Mouse (Mus musculus): ENCODE results near the gene Galnt6. TPM values are rescaled to one million over a fixed set of nuclear protein-coding genes. Genes with fewer than 3 reads are reported as not detected.
A peak's percentile ranks its signal among the peaks of the same experiment; 100 is the strongest.

Galnt6 gene
- polyA plus RNA-seq, 1 experiment from 2014 or later: 0.11 TPM

DNA sequence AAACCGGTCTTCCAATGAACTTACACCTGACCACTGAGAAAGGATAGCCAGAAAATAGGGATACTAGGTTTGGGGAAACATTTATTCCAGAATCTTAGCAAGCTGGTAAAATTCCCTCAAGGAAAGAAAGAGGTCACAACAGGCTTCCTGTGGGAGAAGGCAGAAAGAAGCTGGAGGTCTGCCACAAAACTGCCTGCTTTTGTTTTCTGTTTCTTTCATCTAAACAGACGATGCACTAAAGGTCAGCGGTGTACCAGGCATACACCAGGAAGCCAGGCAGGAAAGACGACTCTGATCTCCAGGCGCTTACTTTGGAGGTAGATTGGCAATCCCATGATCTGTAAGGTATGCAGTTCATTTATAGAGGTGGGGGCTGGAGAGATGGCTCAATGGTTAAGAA is 58.3 kb downstream of the Galnt6 start:
- no peaks in the 10 kb centered on the region for H3K27me3 ChIP-seq (ENCODE audit: control insufficient read depth, insufficient read depth, low read length)
- no peak for ATAC-seq (replicated peaks; ENCODE audit: insufficient number of reproducible peaks, low FRiP score, low TSS enrichment)
- H3K9me3 ChIP-seq (replicated peaks; ENCODE audit: control insufficient read depth, low read length): no peaks in the 10 kb centered on the region
- H3K4me3 ChIP-seq (ENCODE audit: low read depth, low read length): no peak overlapping the region
- no peak overlapping the region for H3K9ac ChIP-seq (ENCODE audit: low read depth, low read length)
- no peak overlapping the region for H3K4me2 ChIP-seq
- H3K36me3 ChIP-seq (ENCODE audit: control insufficient read depth, insufficient read depth, low read length): no peaks in the 10 kb centered on the region
- H3K27ac ChIP-seq (ENCODE audit: low read depth, low read length): no peak overlapping the region
- peaks cover 29% of the 10 kb centered on the region for H3K4me1 ChIP-seq (ENCODE audit: control insufficient read depth, insufficient read depth, low read length)
- WGBS (ENCODE audit: insufficient replicate concordance): 76% methylated on average over 5 of the region's 5 CpGs

- Histone ChIP-seq H3K9me3 (replicated peaks; ENCODE audit: control insufficient read depth, low read length) (no peaks in the 10 kb centered on the region), H3K36me3 (ENCODE audit: control insufficient read depth, insufficient read depth, low read length) (no peaks in the 10 kb centered on the region), H3K4me2 (no peak overlapping the region), H3K27ac (ENCODE audit: low read depth, low read length) (no peak overlapping the region), H3K4me3 (ENCODE audit: low read depth, low read length) (no peak overlapping the region), H3K4me1 (ENCODE audit: control insufficient read depth, insufficient read depth, low read length) (peaks cover 27% of the 10 kb centered on the region), H3K27me3 (ENCODE audit: control insufficient read depth, insufficient read depth, low read length) (no peaks in the 10 kb centered on the region), H3K9ac (ENCODE audit: low read depth, low read length) (no peak overlapping the region)
- WGBS (ENCODE audit: insufficient replicate concordance): 71% methylated on average over 8 of the region's 8 CpGs
- no peak for ATAC-seq (replicated peaks; ENCODE audit: insufficient number of reproducible peaks, low FRiP score, low TSS enrichment)
Measured at GRCm38 (mm10) chr15:100670004-100670403, 59.2 kb downstream of the Galnt6 start.

DNA sequence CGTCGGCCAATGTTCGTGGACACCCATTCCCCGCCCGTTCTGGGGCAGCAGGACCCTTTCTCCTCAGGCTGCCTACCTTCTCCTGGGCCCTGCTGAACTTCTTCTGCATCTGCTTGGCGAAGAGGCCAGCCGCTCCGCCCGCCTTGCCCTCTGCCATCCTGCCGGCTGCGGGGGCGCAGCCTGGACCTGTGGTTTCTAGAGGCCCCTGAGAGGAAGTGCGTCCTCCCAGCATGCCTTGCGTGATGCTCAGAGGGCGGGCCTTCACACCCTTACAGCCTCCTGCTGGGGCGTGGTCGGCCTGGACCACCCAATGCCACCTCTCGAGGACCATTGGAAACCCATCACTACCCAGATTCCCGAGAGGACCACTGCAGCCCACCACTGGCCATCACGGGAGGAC is 59.8 kb downstream of the Galnt6 start, which contains the start of gene Bin2:
Bin2 (minus strand) TSS at position 217 of the 400 bp plus-strand sequence.
- Histone ChIP-seq H3K4me3 (ENCODE audit: low read depth, low read length) (no peak within 1 kb of the TSS), H3K27me3 (ENCODE audit: control insufficient read depth, insufficient read depth, low read length) (no peaks in the 10 kb centered on the region), H3K4me1 (ENCODE audit: control insufficient read depth, insufficient read depth, low read length) (peaks cover 23% of the 10 kb centered on the region), H3K27ac (ENCODE audit: low read depth, low read length) (no peak within 1 kb of the TSS), H3K4me2 (no peak within 1 kb of the TSS), H3K9ac (ENCODE audit: low read depth, low read length) (no peak within 1 kb of the TSS), H3K36me3 (ENCODE audit: control insufficient read depth, insufficient read depth, low read length) (no peaks in the 10 kb centered on the region), H3K9me3 (replicated peaks; ENCODE audit: control insufficient read depth, low read length) (no peaks in the 10 kb centered on the region)
- ATAC-seq (replicated peaks; ENCODE audit: insufficient number of reproducible peaks, low FRiP score, low TSS enrichment): no peak
- 83% methylated on average over 20 of the region's 20 CpGs for WGBS (ENCODE audit: insufficient replicate concordance)

- Histone ChIP-seq H3K27me3 (ENCODE audit: control insufficient read depth, insufficient read depth, low read length) (no peaks in the 10 kb centered on the region; the same call in 1 of the 2 replicates), H3K9me3 (replicated peaks; ENCODE audit: control insufficient read depth, low read length) (no peaks in the 10 kb centered on the region), H3K4me1 (ENCODE audit: control insufficient read depth, insufficient read depth, low read length) (peaks cover 11% of the 10 kb centered on the region; the same call in 1 of the 2 replicates), H3K36me3 (ENCODE audit: control insufficient read depth, insufficient read depth, low read length) (no peaks in the 10 kb centered on the region), H3K4me3 (ENCODE audit: low read depth, low read length) (no peak overlapping the region), H3K27ac (ENCODE audit: low read depth, low read length) (no peak overlapping the region), H3K4me2 (no peak overlapping the region), H3K9ac (ENCODE audit: low read depth, low read length) (no peak overlapping the region)
- WGBS (ENCODE audit: insufficient replicate concordance): 65% methylated on average over 5 of the region's 5 CpGs
- ATAC-seq (replicated peaks; ENCODE audit: insufficient number of reproducible peaks, low FRiP score, low TSS enrichment): no peak
Measured at GRCm38 (mm10) chr15:100667871-100668545, 61.2 kb downstream of the Galnt6 start.

DNA sequence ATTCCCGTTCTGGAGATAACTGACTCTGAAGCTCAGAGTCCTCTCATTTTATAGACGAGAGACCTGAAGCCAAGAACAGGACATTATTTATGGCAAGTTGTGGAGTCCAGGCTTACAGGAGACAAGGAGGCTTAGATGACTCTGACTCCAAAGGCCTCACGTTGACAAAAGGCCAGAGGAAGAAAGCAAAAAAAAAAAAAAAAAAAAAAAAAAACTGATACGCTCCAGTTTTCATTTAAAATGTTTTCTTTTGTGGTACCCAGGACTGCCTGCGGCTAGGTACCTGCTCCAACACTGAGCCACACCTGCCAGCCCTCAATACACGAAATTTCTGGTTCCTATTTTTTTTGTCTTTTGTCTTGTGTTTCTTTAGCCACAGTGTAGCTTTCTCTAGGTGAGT is 61.8 kb downstream of the Galnt6 start:
- Histone ChIP-seq H3K36me3 (ENCODE audit: control insufficient read depth, insufficient read depth, low read length) (no peaks in the 10 kb centered on the region), H3K9me3 (replicated peaks; ENCODE audit: control insufficient read depth, low read length) (no peaks in the 10 kb centered on the region), H3K4me3 (ENCODE audit: low read depth, low read length) (no peak overlapping the region), H3K27ac (ENCODE audit: low read depth, low read length) (no peak overlapping the region), H3K9ac (ENCODE audit: low read depth, low read length) (no peak overlapping the region), H3K4me2 (no peak overlapping the region), H3K4me1 (ENCODE audit: control insufficient read depth, insufficient read depth, low read length) (peaks cover 11% of the 10 kb centered on the region; the same call in 1 of the 2 replicates), H3K27me3 (ENCODE audit: control insufficient read depth, insufficient read depth, low read length) (no peaks in the 10 kb centered on the region; the same call in 1 of the 2 replicates)
- 50% methylated on average over 6 of the region's 6 CpGs for WGBS (ENCODE audit: insufficient replicate concordance)
- no peak for ATAC-seq (replicated peaks; ENCODE audit: insufficient number of reproducible peaks, low FRiP score, low TSS enrichment)

- H3K36me3 ChIP-seq (ENCODE audit: control insufficient read depth, insufficient read depth, low read length): no peaks in the 10 kb centered on the region
- 10% methylated on average over 12 of the region's 12 CpGs for WGBS (ENCODE audit: insufficient replicate concordance)
- H3K27ac ChIP-seq (ENCODE audit: low read depth, low read length): peak overlapping the region; percentile 32; the same call in 1 of the 2 replicates
- H3K4me3 ChIP-seq (ENCODE audit: low read depth, low read length): no peak overlapping the region
- H3K4me2 ChIP-seq: peak overlapping the region; percentile 12; the same call in 1 of the 2 replicates
- peaks cover 11% of the 10 kb centered on the region; the same call in 1 of the 2 replicates for H3K4me1 ChIP-seq (ENCODE audit: control insufficient read depth, insufficient read depth, low read length)
- ATAC-seq (replicated peaks; ENCODE audit: insufficient number of reproducible peaks, low FRiP score, low TSS enrichment): no peak
- no peaks in the 10 kb centered on the region for H3K9me3 ChIP-seq (replicated peaks; ENCODE audit: control insufficient read depth, low read length)
- H3K27me3 ChIP-seq (ENCODE audit: control insufficient read depth, insufficient read depth, low read length): no peaks in the 10 kb centered on the region; the same call in 1 of the 2 replicates
- no peak overlapping the region for H3K9ac ChIP-seq (ENCODE audit: low read depth, low read length)
Measured at GRCm38 (mm10) chr15:100666851-100667250, 62.3 kb downstream of the Galnt6 start.

DNA sequence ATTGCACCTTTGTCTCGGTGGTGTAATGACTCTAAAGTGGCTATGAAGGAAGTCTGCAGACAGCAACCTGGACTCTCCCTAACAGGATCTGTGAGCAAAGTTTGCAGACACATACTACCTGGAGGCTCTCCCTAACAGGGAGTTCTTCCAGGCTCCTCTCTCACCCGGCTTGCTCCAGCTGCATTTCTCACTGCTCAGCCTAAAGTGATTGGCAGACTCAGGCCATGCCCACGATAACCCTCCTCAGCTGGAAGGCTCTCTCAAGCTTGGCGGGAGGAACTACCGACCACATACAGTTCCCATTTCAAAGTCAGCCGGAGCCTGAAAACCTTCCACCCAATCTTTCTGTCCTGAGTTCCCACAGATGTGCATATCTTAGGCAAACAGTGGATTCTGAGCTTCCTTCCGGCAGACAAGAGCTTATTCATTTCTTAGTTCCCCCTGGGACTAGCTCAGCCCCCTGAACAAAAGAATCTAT is 62.9 kb downstream of the Galnt6 start:
- Histone ChIP-seq H3K9me3 (replicated peaks; ENCODE audit: control insufficient read depth, low read length) (no peaks in the 10 kb centered on the region), H3K4me3 (ENCODE audit: low read depth, low read length) (no peak overlapping the region), H3K4me1 (ENCODE audit: control insufficient read depth, insufficient read depth, low read length) (peaks cover 11% of the 10 kb centered on the region; the same call in 1 of the 2 replicates), H3K27me3 (ENCODE audit: control insufficient read depth, insufficient read depth, low read length) (no peaks in the 10 kb centered on the region; the same call in 1 of the 2 replicates), H3K4me2 (peak overlapping the region; percentile 34), H3K36me3 (ENCODE audit: control insufficient read depth, insufficient read depth, low read length) (no peaks in the 10 kb centered on the region), H3K27ac (ENCODE audit: low read depth, low read length) (peak overlapping the region; percentile 32; the same call in 1 of the 2 replicates), H3K9ac (ENCODE audit: low read depth, low read length) (no peak overlapping the region)
- ATAC-seq (replicated peaks; ENCODE audit: insufficient number of reproducible peaks, low FRiP score, low TSS enrichment): no peak
- 2% methylated on average over 7 of the region's 7 CpGs for WGBS (ENCODE audit: insufficient replicate concordance)

- peaks cover 11% of the 10 kb centered on the region; the same call in 1 of the 2 replicates for H3K4me1 ChIP-seq (ENCODE audit: control insufficient read depth, insufficient read depth, low read length)
- H3K36me3 ChIP-seq (ENCODE audit: control insufficient read depth, insufficient read depth, low read length): no peaks in the 10 kb centered on the region
- peak overlapping the region; percentile 34; the same call in 1 of the 2 replicates for H3K4me2 ChIP-seq
- H3K4me3 ChIP-seq (ENCODE audit: low read depth, low read length): no peak overlapping the region
- 29% methylated on average over 9 of the region's 9 CpGs for WGBS (ENCODE audit: insufficient replicate concordance)
- no peaks in the 10 kb centered on the region for H3K9me3 ChIP-seq (replicated peaks; ENCODE audit: control insufficient read depth, low read length)
- peak overlapping the region; percentile 32; the same call in 1 of the 2 replicates for H3K27ac ChIP-seq (ENCODE audit: low read depth, low read length)
- no peak overlapping the region for H3K9ac ChIP-seq (ENCODE audit: low read depth, low read length)
- H3K27me3 ChIP-seq (ENCODE audit: control insufficient read depth, insufficient read depth, low read length): no peaks in the 10 kb centered on the region; the same call in 1 of the 2 replicates
- no peak for ATAC-seq (replicated peaks; ENCODE audit: insufficient number of reproducible peaks, low FRiP score, low TSS enrichment)
Measured at GRCm38 (mm10) chr15:100665411-100666218, 63.6 kb downstream of the Galnt6 start.

Measured in heart, embryonic 11.5 days (tissue).